Mouse (Mus musculus): Measurements from ENCODE around the gene Chst15. TPM values are rescaled to one million over a fixed set of nuclear protein-coding genes. Genes with fewer than 3 reads are reported as not detected.

Chst15 gene
- polyA plus RNA-seq, 1 experiment = 1.8 TPM

DNA sequence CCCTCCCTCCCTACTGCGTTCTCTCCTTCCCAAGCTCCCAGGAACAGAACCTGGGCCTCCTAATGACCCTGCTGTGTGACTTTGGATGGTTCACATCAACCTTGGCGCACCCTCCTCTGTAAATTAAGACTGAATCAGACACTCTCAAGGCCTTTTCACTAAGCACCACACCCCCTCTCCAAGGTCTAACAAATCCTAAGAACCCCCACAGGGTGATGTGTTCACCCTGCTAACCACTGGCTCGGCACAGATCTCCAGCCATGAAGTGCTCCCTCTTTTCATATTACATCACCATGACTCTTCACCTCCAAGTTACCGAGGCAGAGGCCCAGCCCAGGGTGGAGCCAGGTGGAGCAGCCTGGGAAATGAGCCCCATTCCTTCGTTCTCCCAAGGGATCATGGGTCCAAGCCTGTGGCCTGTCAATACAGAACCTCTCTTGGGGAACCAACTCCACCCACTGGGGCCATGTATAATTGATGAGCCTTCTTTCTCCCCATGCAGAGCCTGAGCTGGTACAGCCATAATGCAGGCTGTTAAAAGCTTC lies 28.6 kb upstream of the Chst15 start:
- no peak overlapping the region for H3K27ac ChIP-seq (ENCODE audit: control insufficient read depth, insufficient read depth, low read depth, low read length)
- H3K27me3 ChIP-seq (ENCODE audit: control insufficient read depth, insufficient read depth, low read length) = no peaks in the 10 kb centered on the region
- H3K4me3 ChIP-seq (ENCODE audit: control insufficient read depth, low read depth, low read length) = no peak overlapping the region
- TF ChIP-seq CTCF (IDR thresholded peaks at IDR 0.05; ENCODE audit: control insufficient read depth, insufficient read depth, insufficient replicate concordance, low read depth, low read length) (no peak), POLR2A (IDR thresholded peaks at IDR 0.05; ENCODE audit: control insufficient read depth, low read depth, low read length) (no peak)
- H3K36me3 ChIP-seq (ENCODE audit: control insufficient read depth, insufficient read depth, low read length) = no peaks in the 10 kb centered on the region
- no peaks in the 10 kb centered on the region; the same call in 1 of the 2 replicates for H3K4me1 ChIP-seq (ENCODE audit: control insufficient read depth, insufficient read depth, low read length)

- Histone ChIP-seq H3K4me1 (ENCODE audit: control insufficient read depth, insufficient read depth, low read length) (no peaks in the 10 kb centered on the region; the same call in 1 of the 2 replicates), H3K4me3 (ENCODE audit: control insufficient read depth, low read depth, low read length) (no peak overlapping the region), H3K27ac (ENCODE audit: control insufficient read depth, insufficient read depth, low read depth, low read length) (no peak overlapping the region), H3K27me3 (ENCODE audit: control insufficient read depth, insufficient read depth, low read length) (no peaks in the 10 kb centered on the region), H3K36me3 (ENCODE audit: control insufficient read depth, insufficient read depth, low read length) (no peaks in the 10 kb centered on the region)
- TF ChIP-seq POLR2A (IDR thresholded peaks at IDR 0.05; ENCODE audit: control insufficient read depth, low read depth, low read length) (no peak), CTCF (IDR thresholded peaks at IDR 0.05; ENCODE audit: control insufficient read depth, insufficient read depth, insufficient replicate concordance, low read depth, low read length) (no peak)
Observed at GRCm38 (mm10) chr7:132344606-132345005, 27.6 kb upstream of the Chst15 start.

GRCm38 (mm10) chr7:132343900-132344299 lies 26.9 kb upstream of the Chst15 start:
- Histone ChIP-seq H3K27me3 (ENCODE audit: control insufficient read depth, insufficient read depth, low read length) (no peaks in the 10 kb centered on the region), H3K36me3 (ENCODE audit: control insufficient read depth, insufficient read depth, low read length) (no peaks in the 10 kb centered on the region), H3K4me1 (ENCODE audit: control insufficient read depth, insufficient read depth, low read length) (no peaks in the 10 kb centered on the region; the same call in 1 of the 2 replicates), H3K4me3 (ENCODE audit: control insufficient read depth, low read depth, low read length) (no peak overlapping the region), H3K27ac (ENCODE audit: control insufficient read depth, insufficient read depth, low read depth, low read length) (no peak overlapping the region)
- TF ChIP-seq CTCF (IDR thresholded peaks at IDR 0.05; ENCODE audit: control insufficient read depth, insufficient read depth, insufficient replicate concordance, low read depth, low read length) (no peak), POLR2A (IDR thresholded peaks at IDR 0.05; ENCODE audit: control insufficient read depth, low read depth, low read length) (no peak)

- no peak overlapping the region for H3K4me3 ChIP-seq (ENCODE audit: control insufficient read depth, low read depth, low read length)
- no peaks in the 10 kb centered on the region for H3K36me3 ChIP-seq (ENCODE audit: control insufficient read depth, insufficient read depth, low read length)
- no peaks in the 10 kb centered on the region for H3K27me3 ChIP-seq (ENCODE audit: control insufficient read depth, insufficient read depth, low read length)
- TF ChIP-seq CTCF (IDR thresholded peaks at IDR 0.05; ENCODE audit: control insufficient read depth, insufficient read depth, insufficient replicate concordance, low read depth, low read length) (no peak), POLR2A (IDR thresholded peaks at IDR 0.05; ENCODE audit: control insufficient read depth, low read depth, low read length) (no peak)
- no peaks in the 10 kb centered on the region; the same call in 1 of the 2 replicates for H3K4me1 ChIP-seq (ENCODE audit: control insufficient read depth, insufficient read depth, low read length)
- no peak overlapping the region for H3K27ac ChIP-seq (ENCODE audit: control insufficient read depth, insufficient read depth, low read depth, low read length)
Observed at GRCm38 (mm10) chr7:132343146-132343545, 26.1 kb upstream of the Chst15 start.

GRCm38 (mm10) chr7:132339041-132339839 lies 22.2 kb upstream of the Chst15 start:
- no peak for TF ChIP-seq CTCF (IDR thresholded peaks at IDR 0.05; ENCODE audit: control insufficient read depth, insufficient read depth, insufficient replicate concordance, low read depth, low read length)
- no peak for TF ChIP-seq POLR2A (IDR thresholded peaks at IDR 0.05; ENCODE audit: control insufficient read depth, low read depth, low read length)
- Histone ChIP-seq H3K4me1 (ENCODE audit: control insufficient read depth, insufficient read depth, low read length) (no peaks in the 10 kb centered on the region), H3K27me3 (ENCODE audit: control insufficient read depth, insufficient read depth, low read length) (no peaks in the 10 kb centered on the region), H3K36me3 (ENCODE audit: control insufficient read depth, insufficient read depth, low read length) (no peaks in the 10 kb centered on the region), H3K4me3 (ENCODE audit: control insufficient read depth, low read depth, low read length) (no peak overlapping the region), H3K27ac (ENCODE audit: control insufficient read depth, insufficient read depth, low read depth, low read length) (0 out of 2 replicates have a peak overlapping the region, but pooled peaks have one; percentile 0)

DNA sequence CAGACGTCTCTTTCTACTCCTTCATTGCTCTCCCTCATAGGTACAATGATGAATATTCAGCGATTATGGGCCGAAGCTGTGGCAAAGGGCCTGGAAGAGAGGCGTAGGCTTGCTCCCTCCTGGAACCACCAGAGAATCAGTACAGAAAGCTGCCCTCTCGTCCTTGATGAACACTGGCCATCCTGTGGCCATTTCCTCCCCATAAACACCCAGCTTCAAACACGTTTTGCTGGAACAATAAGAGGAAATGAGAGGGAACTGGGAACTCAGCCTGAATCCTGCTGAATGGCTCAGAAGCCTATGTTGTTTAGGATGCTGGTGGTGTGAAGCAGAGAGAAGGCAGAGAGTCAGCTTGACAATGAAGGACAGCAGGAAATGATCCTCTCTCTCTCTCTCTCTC lies 21.3 kb upstream of the Chst15 start:
- Histone ChIP-seq H3K36me3 (ENCODE audit: control insufficient read depth, insufficient read depth, low read length) (no peaks in the 10 kb centered on the region), H3K4me3 (ENCODE audit: control insufficient read depth, low read depth, low read length) (no peak overlapping the region), H3K27ac (ENCODE audit: control insufficient read depth, insufficient read depth, low read depth, low read length) (no peak overlapping the region), H3K27me3 (ENCODE audit: control insufficient read depth, insufficient read depth, low read length) (no peaks in the 10 kb centered on the region), H3K4me1 (ENCODE audit: control insufficient read depth, insufficient read depth, low read length) (no peaks in the 10 kb centered on the region)
- no peak for TF ChIP-seq CTCF (IDR thresholded peaks at IDR 0.05; ENCODE audit: control insufficient read depth, insufficient read depth, insufficient replicate concordance, low read depth, low read length)
- TF ChIP-seq POLR2A (IDR thresholded peaks at IDR 0.05; ENCODE audit: control insufficient read depth, low read depth, low read length) = no peak

DNA sequence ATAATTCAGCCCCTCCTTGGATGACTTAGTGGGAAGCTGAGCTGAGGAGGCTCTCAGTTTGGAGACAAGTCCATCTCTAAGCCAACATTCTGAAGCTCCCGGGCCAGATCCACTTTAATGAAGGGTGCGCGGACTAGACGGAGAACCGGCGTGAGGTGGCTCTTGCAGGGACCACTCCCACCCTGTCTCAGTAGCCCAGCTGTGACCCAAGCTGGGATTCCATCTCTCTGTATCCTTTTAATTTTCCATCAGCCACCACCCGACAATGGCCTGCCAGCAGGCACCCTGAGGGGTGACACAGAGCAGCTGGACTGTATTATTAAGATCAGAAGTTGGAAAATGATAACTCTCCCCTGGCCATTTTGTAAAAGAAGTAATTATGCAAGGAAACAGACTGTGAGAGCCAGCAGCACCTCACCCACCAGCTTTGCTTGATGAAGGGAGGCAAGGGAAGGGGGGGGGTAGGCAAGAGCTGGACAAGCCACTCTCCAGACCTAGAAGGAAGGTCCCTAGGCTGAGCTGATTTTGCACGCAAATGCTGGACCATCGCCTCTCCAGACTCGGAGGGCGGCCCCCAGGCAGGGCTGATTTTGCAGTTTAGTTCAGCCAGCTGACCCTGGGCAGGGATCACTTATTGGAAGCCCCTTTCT lies 20.4 kb upstream of the Chst15 start:
- Histone ChIP-seq H3K27me3 (ENCODE audit: control insufficient read depth, insufficient read depth, low read length) (no peaks in the 10 kb centered on the region), H3K4me3 (ENCODE audit: control insufficient read depth, low read depth, low read length) (no peak overlapping the region), H3K27ac (ENCODE audit: control insufficient read depth, insufficient read depth, low read depth, low read length) (peak overlapping the region; percentile 10; the same call in 1 of the 2 replicates), H3K36me3 (ENCODE audit: control insufficient read depth, insufficient read depth, low read length) (no peaks in the 10 kb centered on the region), H3K4me1 (ENCODE audit: control insufficient read depth, insufficient read depth, low read length) (no peaks in the 10 kb centered on the region)
- TF ChIP-seq CTCF (IDR thresholded peaks at IDR 0.05; ENCODE audit: control insufficient read depth, insufficient read depth, insufficient replicate concordance, low read depth, low read length) (no peak), POLR2A (IDR thresholded peaks at IDR 0.05; ENCODE audit: control insufficient read depth, low read depth, low read length) (no peak)
